Mouse (Mus musculus) C2C12 (cell line): Measurements from ENCODE around the gene Sec16b.

Source experiments
- CEBPB ChIP-seq: IDR thresholded peaks from one replicate; pipeline ENCODE4 v1.6.1; 2011; ENCODE audit warnings: low read depth, mild to moderate bottlenecking, control low read depth, moderate library complexity
- CTCF ChIP-seq: IDR thresholded peaks from one replicate; pipeline ENCODE4 v1.5.1; 2011; ENCODE audit not compliant: control insufficient read depth, insufficient read depth, insufficient read length
- FOSL1 ChIP-seq: IDR thresholded peaks from one replicate; pipeline ENCODE4 v1.8.0; 2011; ENCODE audit warnings: mild to moderate bottlenecking, low read length; ENCODE audit not compliant: poor library complexity, insufficient read depth, severe bottlenecking
- MYOD1 ChIP-seq: IDR thresholded peaks from one replicate; pipeline ENCODE4 v1.6.1; 2011; ENCODE audit warnings: low read depth; ENCODE audit not compliant: control insufficient read depth, insufficient read length
- USF1 ChIP-seq: IDR thresholded peaks from one replicate; pipeline ENCODE4 v1.6.1; 2011; ENCODE audit warnings: low read depth, mild to moderate bottlenecking, control low read depth, moderate library complexity

- TF ChIP-seq FOSL1 (no peak), CTCF (no peak), MYOD1 (no peak), CEBPB (no peak), USF1 (no peak)
These were observed 11.6 kb downstream of the Sec16b start for GRCm38 (mm10) chr1:157518111-157518523.
